Mouse (Mus musculus) midbrain, embryonic 10.5 days (tissue): Measurements from ENCODE around the gene Cep95. TPM values are rescaled to one million over a fixed set of nuclear protein-coding genes. Genes with fewer than 3 reads are reported as not detected.
"Not testable (repeated sequence)": the region's sequence is repeated elsewhere in the genome, so short reads cannot be mapped to it uniquely, and the experiment has no call there.

Experiments used
- DNase-seq: peaks from one replicate; pipeline ENCODE4 v3.0.0-alpha.2; 2017; ENCODE audit warnings: low spot score
- H3K27ac ChIP-seq: fragments of 300-500 bp; sonication (generic); replicated peaks from 2 replicates; pipeline ENCODE4 v1.5.1; 2016; ENCODE audit warnings: mild to moderate bottlenecking
- H3K27me3 ChIP-seq: fragments of 300-500 bp; sonication (generic); 2 replicates; pipeline ENCODE4 v1.6.1; 2016; ENCODE audit warnings: low read depth, mild to moderate bottlenecking; ENCODE audit not compliant: poor library complexity, severe bottlenecking
- H3K36me3 ChIP-seq: fragments of 300-500 bp; sonication (generic); 2 replicates; pipeline ENCODE4 v1.6.1; 2016; ENCODE audit warnings: mild to moderate bottlenecking, moderate library complexity
- H3K4me1 ChIP-seq: fragments of 300-500 bp; sonication (generic); 2 replicates; pipeline ENCODE4 v1.6.1; 2016
- H3K4me3 ChIP-seq: fragments of 300-500 bp; sonication (generic); 2 replicates; pipeline ENCODE4 v1.5.1; 2016; ENCODE audit warnings: mild to moderate bottlenecking, moderate library complexity
- H3K9me3 ChIP-seq: fragments of 300-500 bp; sonication (generic); replicated peaks from 2 replicates; pipeline ENCODE4 v1.6.1; 2016; ENCODE audit warnings: mild to moderate bottlenecking
- WGBS: fragments of 180-500 bp; shearing (Covaris S2); methylation state at CpG from one replicate; pipeline ENCODE4 v1.1.7; 2016; 5-methylcytosine and 5-hydroxymethylcytosine counted together
- polyA plus RNA-seq: library from polyadenylated mRNA; unstranded; fragments of >200 nt; fragmentation: Nextera tagmentation; extraction: Ambion mirVana; gene quantifications from 2 replicates; pipeline ENCODE4 v1.2.1, GENCODE M21; 2016

Gene Cep95
- polyA plus RNA-seq, 1 experiment from 2014 or later: 18.0 TPM

GRCm38 (mm10) chr11:106793846-106794245 is 4.8 kb downstream of the Cep95 start:
- no peak overlapping the region for H3K27ac ChIP-seq
- H3K36me3 ChIP-seq: peaks cover 72% of the 10 kb centered on the region
- DNase-seq: no peak
- no peaks in the 10 kb centered on the region for H3K27me3 ChIP-seq
- no peak overlapping the region for H3K4me3 ChIP-seq
- H3K9me3 ChIP-seq: peaks cover 6% of the 10 kb centered on the region
- H3K4me1 ChIP-seq: peaks cover 18% of the 10 kb centered on the region
- WGBS: 77% methylated on average over 4 of the region's 4 CpGs

GRCm38 (mm10) chr11:106795679-106796078 is 6.6 kb downstream of the Cep95 start:
- 75% methylated on average over 9 of the region's 9 CpGs for WGBS
- H3K36me3 ChIP-seq: peaks cover 91% of the 10 kb centered on the region
- peaks cover 7% of the 10 kb centered on the region for H3K4me1 ChIP-seq
- no peak overlapping the region for H3K4me3 ChIP-seq
- no peak overlapping the region for H3K27ac ChIP-seq
- no peak for DNase-seq
- no peaks in the 10 kb centered on the region for H3K27me3 ChIP-seq
- H3K9me3 ChIP-seq: peaks cover 6% of the 10 kb centered on the region

- Histone ChIP-seq H3K27me3 (no peaks in the 10 kb centered on the region), H3K4me3 (no peak overlapping the region), H3K9me3 (peaks cover 6% of the 10 kb centered on the region), H3K27ac (no peak overlapping the region), H3K4me1 (no peaks in the 10 kb centered on the region), H3K36me3 (peaks cover 89% of the 10 kb centered on the region)
- DNase-seq: no peak
- 92% methylated on average over 10 of the region's 10 CpGs for WGBS
Observed at GRCm38 (mm10) chr11:106802069-106802627, 13.1 kb downstream of the Cep95 start.

GRCm38 (mm10) chr11:106807442-106807841 is 18.4 kb downstream of the Cep95 start:
- H3K4me1 ChIP-seq, H3K9me3 ChIP-seq, H3K4me3 ChIP-seq, H3K27me3 ChIP-seq, DNase-seq, H3K27ac ChIP-seq: not testable (repeated sequence)
- peaks cover 86% of the 10 kb centered on the region for H3K36me3 ChIP-seq
- 100% methylated on average over 1 of the region's 1 CpGs for WGBS

- H3K4me3 ChIP-seq: no peak overlapping the region
- H3K36me3 ChIP-seq: peaks cover 98% of the 10 kb centered on the region
- no peaks in the 10 kb centered on the region for H3K9me3 ChIP-seq
- 93% methylated on average over 7 of the region's 7 CpGs for WGBS
- no peak for DNase-seq
- H3K4me1 ChIP-seq: no peaks in the 10 kb centered on the region
- no peak overlapping the region for H3K27ac ChIP-seq
- no peaks in the 10 kb centered on the region for H3K27me3 ChIP-seq
Observed at GRCm38 (mm10) chr11:106812410-106813136, 23.5 kb downstream of the Cep95 start.

GRCm38 (mm10) chr11:106814601-106815320 is 25.7 kb downstream of the Cep95 start:
- H3K9me3 ChIP-seq: no peaks in the 10 kb centered on the region
- H3K4me1 ChIP-seq: no peaks in the 10 kb centered on the region
- H3K36me3 ChIP-seq: peaks cover 99% of the 10 kb centered on the region
- WGBS: 79% methylated on average over 14 of the region's 14 CpGs
- no peak overlapping the region for H3K27ac ChIP-seq
- no peak overlapping the region for H3K4me3 ChIP-seq
- DNase-seq: no peak
- H3K27me3 ChIP-seq: no peaks in the 10 kb centered on the region

- no peaks in the 10 kb centered on the region for H3K27me3 ChIP-seq
- WGBS: 93% methylated on average over 2 of the region's 2 CpGs
Observed at GRCm38 (mm10) chr11:106815331-106815730, 26.3 kb downstream of the Cep95 start.

GRCm38 (mm10) chr11:106815761-106816160 is 26.7 kb downstream of the Cep95 start:
- Histone ChIP-seq H3K9me3 (no peaks in the 10 kb centered on the region), H3K4me3 (no peak overlapping the region), H3K4me1 (no peaks in the 10 kb centered on the region), H3K36me3 (peaks cover 99% of the 10 kb centered on the region), H3K27ac (no peak overlapping the region), H3K27me3 (no peaks in the 10 kb centered on the region)
- DNase-seq: no peak
- 97% methylated on average over 2 of the region's 2 CpGs for WGBS

More at GRCm38 (mm10) chr11:106815331-106815730, 26.3 kb downstream of the Cep95 start:
- no peaks in the 10 kb centered on the region for H3K9me3 ChIP-seq
- H3K36me3 ChIP-seq: peaks cover 99% of the 10 kb centered on the region
- no peak for DNase-seq
- H3K27ac ChIP-seq: no peak overlapping the region
- H3K4me3 ChIP-seq: no peak overlapping the region
- no peaks in the 10 kb centered on the region for H3K4me1 ChIP-seq

- no peaks in the 10 kb centered on the region for H3K27me3 ChIP-seq
- H3K4me1 ChIP-seq: no peaks in the 10 kb centered on the region
- no peak for DNase-seq
- no peak overlapping the region for H3K27ac ChIP-seq
- H3K4me3 ChIP-seq: no peak overlapping the region
- H3K9me3 ChIP-seq: no peaks in the 10 kb centered on the region
- WGBS: 84% methylated on average over 7 of the region's 7 CpGs
- H3K36me3 ChIP-seq: peaks cover 99% of the 10 kb centered on the region
Observed at GRCm38 (mm10) chr11:106816316-106816715, 27.3 kb downstream of the Cep95 start.

- peaks cover 97% of the 10 kb centered on the region for H3K36me3 ChIP-seq
- no peak overlapping the region for H3K27ac ChIP-seq
Observed at GRCm38 (mm10) chr11:106817156-106817555, 28.1 kb downstream of the Cep95 start.

GRCm38 (mm10) chr11:106817808-106818207 is 28.8 kb downstream of the Cep95 start:
- no peak for DNase-seq
- H3K36me3 ChIP-seq: peaks cover 98% of the 10 kb centered on the region
- H3K27me3 ChIP-seq: no peaks in the 10 kb centered on the region
- WGBS: 96% methylated on average over 6 of the region's 6 CpGs
- H3K4me1 ChIP-seq: no peaks in the 10 kb centered on the region
- H3K27ac ChIP-seq: no peak overlapping the region
- no peak overlapping the region for H3K4me3 ChIP-seq
- no peaks in the 10 kb centered on the region for H3K9me3 ChIP-seq

More at GRCm38 (mm10) chr11:106817156-106817555, 28.1 kb downstream of the Cep95 start:
- H3K27me3 ChIP-seq: no peaks in the 10 kb centered on the region
- H3K4me3 ChIP-seq: no peak overlapping the region
- no peak for DNase-seq
- no peaks in the 10 kb centered on the region for H3K4me1 ChIP-seq
- H3K9me3 ChIP-seq: no peaks in the 10 kb centered on the region
- 92% methylated on average over 3 of the region's 3 CpGs for WGBS

GRCm38 (mm10) chr11:106818341-106818740 is 29.3 kb downstream of the Cep95 start:
- Histone ChIP-seq H3K27ac (no peak overlapping the region), H3K36me3 (peaks cover 98% of the 10 kb centered on the region), H3K27me3 (no peaks in the 10 kb centered on the region), H3K4me1 (no peaks in the 10 kb centered on the region), H3K9me3 (no peaks in the 10 kb centered on the region), H3K4me3 (no peak overlapping the region)
- 97% methylated on average over 9 of the region's 9 CpGs for WGBS
- no peak for DNase-seq

GRCm38 (mm10) chr11:106819595-106819994 is 30.5 kb downstream of the Cep95 start:
- H3K4me1 ChIP-seq: no peaks in the 10 kb centered on the region
- H3K36me3 ChIP-seq: peaks cover 97% of the 10 kb centered on the region
- no peak overlapping the region for H3K4me3 ChIP-seq
- 89% methylated on average over 9 of the region's 9 CpGs for whole genome bisulfite sequencing
- H3K27me3 ChIP-seq: no peaks in the 10 kb centered on the region
- no peaks in the 10 kb centered on the region for H3K9me3 ChIP-seq
- H3K27ac ChIP-seq: no peak overlapping the region
- no peak for DNase-seq
